Mouse (Mus musculus) layer of hippocampus, postnatal 25 days (tissue): ENCODE measurements around the gene Samd1. TPM values are rescaled to one million over a fixed set of nuclear protein-coding genes. Genes with fewer than 3 reads are reported as not detected.

Source experiments
- DNase-seq, 2 experiments: peaks; one replicate each; pipeline ENCODE4 v3.0.0; 2022; ENCODE audit warnings: mixed read lengths in 2 of 2, low spot score in 1 of 2; ENCODE audit errors: extremely low spot score in 1 of 2
- microRNA-seq, 2 experiments: library from miRNA; unstranded; fragments of <30 nt; microRNA quantifications; one replicate each; pipeline ENCODE4 v1.2.0; 2021
- total RNA-seq, 2 experiments: library from RNA; stranded (reverse); gene quantifications; 2 replicates each; pipeline ENCODE4 v1.2.3; 2021

The Samd1 gene
- total RNA-seq, 2 experiments from 2014 or later: 44.2 to 45.4 TPM

DNA sequence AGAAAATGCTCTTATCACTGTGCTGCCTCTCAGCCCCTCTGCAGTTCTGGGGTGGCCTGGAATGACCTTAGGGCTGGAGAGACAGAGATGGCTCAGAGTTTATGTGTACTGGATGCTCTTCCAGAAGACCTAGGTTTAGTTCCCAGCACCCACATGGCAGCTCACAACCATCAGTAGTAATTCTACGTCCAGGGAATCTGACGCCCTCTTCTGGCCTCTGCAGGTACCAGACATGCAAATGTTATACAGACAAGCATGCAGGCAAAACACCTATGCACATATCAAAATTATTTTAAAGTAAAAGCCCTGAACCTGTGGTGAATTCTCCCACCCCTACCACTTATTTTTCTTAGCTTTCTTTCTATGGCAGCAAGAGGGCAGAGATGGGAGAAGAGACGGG lies 49.0 kb downstream of the Samd1 start:
- DNase-seq: no peak

DNA sequence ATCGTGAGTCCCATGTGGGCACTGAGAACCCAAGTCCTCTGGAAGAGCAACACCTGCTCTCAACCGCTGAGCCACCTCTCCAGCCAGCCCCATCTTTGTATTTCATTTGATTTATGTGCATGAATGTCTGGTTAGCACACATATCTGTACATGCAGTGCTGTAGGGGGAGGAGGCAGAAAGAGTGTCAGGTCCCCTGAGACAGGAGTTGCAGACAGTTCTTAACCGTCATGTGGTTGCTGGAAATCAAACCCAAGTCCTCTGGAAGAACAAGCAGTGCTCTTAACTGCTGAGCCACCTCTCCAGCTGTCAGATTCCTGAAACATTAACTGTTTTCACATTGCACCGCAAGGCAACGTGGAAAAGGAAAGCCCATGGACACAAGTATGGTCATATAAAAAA lies 50.7 kb downstream of the Samd1 start:
- no peak for DNase-seq

Small RNAs within 50 kb of the gene (microRNA-seq; reads per million reads assigned to microRNA genes)
- gene Mir1199 (5.5 to 7.2 reads per million in 2 experiments), gene Mir8111 (5.0 to 6.2 reads per million in 2 experiments)

Other genes with a start within 250 kb of the Samd1 start
- gene Adgrl1, start 97.6 kb upstream of the Samd1 start, total RNA-seq: 100 to 1,000 TPM; 315 to 348 TPM
- gene Gm10644, start 42.5 kb upstream of the Samd1 start, total RNA-seq: under 1 TPM; 0.49 to 0.54 TPM
- gene Asf1b, start 42.2 kb upstream of the Samd1 start, total RNA-seq: 1 to 10 TPM in 1 of 2 experiments, under 1 TPM in 1; 0.39 to 1.2 TPM
- gene Prkaca, start 24.7 kb upstream of the Samd1 start, total RNA-seq: 100 to 1,000 TPM; 257 to 273 TPM
- under 1 TPM; 0.20 to 0.33 TPM for gene 1700067K01Rik, start 3.8 kb downstream of the Samd1 start, total RNA-seq
- 1 to 10 TPM; 1.9 to 2.3 TPM for gene 2210011C24Rik, start 14.5 kb downstream of the Samd1 start, total RNA-seq
- gene Palm3, start 23.8 kb downstream of the Samd1 start, total RNA-seq: 1 to 10 TPM; 2.7 to 2.9 TPM
- 1 to 10 TPM; 2.0 to 2.4 TPM for gene Il27ra, start 44.9 kb downstream of the Samd1 start, total RNA-seq
- gene Rln3, start 47.3 kb downstream of the Samd1 start, total RNA-seq: not detected
- 1 to 10 TPM; 4.4 to 4.5 TPM for gene Gm10643, start 67.5 kb downstream of the Samd1 start, total RNA-seq
- 10 to 100 TPM; 19.8 to 24.1 TPM for gene Rfx1, start 69.2 kb downstream of the Samd1 start, total RNA-seq
- gene Dcaf15, start 107.1 kb downstream of the Samd1 start, total RNA-seq: 10 to 100 TPM; 18.5 to 19.1 TPM
- not detected for gene Podnl1, start 128.3 kb downstream of the Samd1 start, total RNA-seq
- 10 to 100 TPM; 52.6 to 54.0 TPM for gene Cc2d1a, start 150.3 kb downstream of the Samd1 start, total RNA-seq
- gene 4930432K21Rik, start 150.4 kb downstream of the Samd1 start, total RNA-seq: 1 to 10 TPM; 1.4 to 2.1 TPM
- 1 to 10 TPM; 2.6 to 3.0 TPM for gene Nanos3, start 187.5 kb downstream of the Samd1 start, total RNA-seq
- gene Zswim4, start 239.4 kb downstream of the Samd1 start, total RNA-seq: 10 to 100 TPM; 16.5 to 20.4 TPM